7 mouse cellular contexts compared by ENCODE assay signal in genomic region chr12:3572581-3573397, GRCm38 (mm10). TPM values are rescaled to one million over a fixed set of nuclear protein-coding genes. Genes with fewer than 3 reads are reported as not detected.
DNase-seq lines count a peak whose midpoint lies in the region; ATAC-seq lines count a peak whose summit lies in the region.

No protein-coding gene starts in this region.

- ATAC-seq in embryonic facial prominence, embryonic 15.5 days (ENCODE audit: insufficient number of reproducible peaks, low FRiP score, low TSS enrichment, low read depth) = peak; percentile 76
- peak; percentile 79; the same call in 1 of the 2 replicates for ATAC-seq in hindbrain, embryonic 12.5 days (ENCODE audit: low FRiP score)

- H3K36me3 ChIP-seq in embryonic facial prominence, embryonic 15.5 days = no peaks in the 10 kb centered on the region
- H3K36me3 ChIP-seq in hindbrain, embryonic 12.5 days = no peaks in the 10 kb centered on the region

- peak; percentile 42 for DNase-seq in ES-CJ7 (ENCODE audit: low read depth, low spot score)
- DNase-seq in adrenal gland, postnatal 36 days = peak; percentile 53 to 72
- DNase-seq in layer of hippocampus, postnatal 14 days (ENCODE audit: low spot score in 2 of 2) = peak; percentile 50 to 62
- DNase-seq in lung, postnatal 4 days = peak; percentile 74 to 79
- peak; percentile 56 for DNase-seq in right cerebral cortex, postnatal 4 days

- H3K4me1 ChIP-seq in embryonic facial prominence, embryonic 15.5 days = peaks cover 8% of the 10 kb centered on the region
- peaks cover 15% of the 10 kb centered on the region for H3K4me1 ChIP-seq in hindbrain, embryonic 12.5 days

- H3K9ac ChIP-seq in embryonic facial prominence, embryonic 15.5 days = peak overlapping the region; percentile 81
- H3K9ac ChIP-seq in hindbrain, embryonic 12.5 days = peak overlapping the region; percentile 90

- peak overlapping the region; percentile 91 for H3K27ac ChIP-seq in embryonic facial prominence, embryonic 15.5 days (replicated peaks)
- H3K27ac ChIP-seq in hindbrain, embryonic 12.5 days = peak overlapping the region; percentile 89

- WGBS in embryonic facial prominence, embryonic 15.5 days = under 1% methylated on average over 52 of the region's 53 CpGs
- WGBS in hindbrain, embryonic 12.5 days = under 1% methylated on average over 50 of the region's 53 CpGs

- peak overlapping the region; percentile 81 for H3K4me2 ChIP-seq in embryonic facial prominence, embryonic 15.5 days (replicated peaks)
- H3K4me2 ChIP-seq in hindbrain, embryonic 12.5 days (replicated peaks) = peak overlapping the region; percentile 83

- H3K9me3 ChIP-seq in embryonic facial prominence, embryonic 15.5 days (replicated peaks) = no peaks in the 10 kb centered on the region
- H3K9me3 ChIP-seq in hindbrain, embryonic 12.5 days (replicated peaks) = no peaks in the 10 kb centered on the region

- no peaks in the 10 kb centered on the region for H3K27me3 ChIP-seq in embryonic facial prominence, embryonic 15.5 days
- peaks cover 4% of the 10 kb centered on the region; the same call in 1 of the 2 replicates for H3K27me3 ChIP-seq in hindbrain, embryonic 12.5 days

- H3K4me3 ChIP-seq in embryonic facial prominence, embryonic 15.5 days (replicated peaks) = peak overlapping the region; percentile 86
- H3K4me3 ChIP-seq in hindbrain, embryonic 12.5 days = peak overlapping the region; percentile 84

RNA-seq across cellular contexts. Expression of gene Dtnb, which starts 0.6 kb away (rescaled TPM):
- total RNA-seq in adrenal gland, postnatal 36 days (2021) = 10 to 100 TPM; 30.1 to 43.3 TPM
- polyA plus RNA-seq in embryonic facial prominence, embryonic 15.5 days (2015; fragmentation: Nextera tagmentation; extraction: Ambion mirVana) = 40.5 and 41.5 TPM in 2 replicates
- polyA plus RNA-seq in hindbrain, embryonic 12.5 days (2016; fragmentation: Nextera tagmentation; extraction: Ambion mirVana) = 42.4 and 44.3 TPM in 2 replicates
- 100 to 1,000 TPM in 1 of 2 experiments, 10 to 100 TPM in 1; 98.7 to 116 TPM for total RNA-seq in layer of hippocampus, postnatal 14 days (2021)

Comparison
In these comparisons a context has a peak if more than half of its experiments do, and no peak if none do; other contexts are left out.
1. Peak in every context shown above with its lines: DNase-seq, ATAC-seq, H3K4me3 ChIP-seq and H3K27ac ChIP-seq.